Mouse (Mus musculus): ENCODE results near the gene Pdrg1. TPM values are rescaled to one million over a fixed set of nuclear protein-coding genes. Genes with fewer than 3 reads are reported as not detected.

Gene Pdrg1
- polyA plus RNA-seq, 2 experiments = 21.5 to 26.9 TPM

GRCm38 (mm10) chr2:153036690-153037089, 21.5 kb upstream of the Pdrg1 start:
- DNase-seq (ENCODE audit: low read depth in 3 of 3, low spot score in 3 of 3) = no peak
- Histone ChIP-seq H3K4me1 (replicated peaks; ENCODE audit: control insufficient read depth in 2 of 2, insufficient read depth in 2 of 2, low read length in 1 of 2) (no peaks in the 10 kb centered on the region), H3K9ac (replicated peaks) (no peak overlapping the region), H3K9me3 (ENCODE audit: control insufficient read depth, low read length) (no peaks in the 10 kb centered on the region), H3K27ac (no peak overlapping the region), H3K4me2 (ENCODE audit: low read depth) (no peak overlapping the region), H3K36me3 (replicated peaks; ENCODE audit: control insufficient read depth, insufficient read depth, low read depth) (no peaks in the 10 kb centered on the region), H3K4me3 (ENCODE audit: insufficient read depth in 1 of 2, low read depth in 2 of 2, low read length in 2 of 2) (no peak overlapping the region), H3K27me3 (ENCODE audit: control insufficient read depth, insufficient read depth, low read length) (peaks cover 19% of the 10 kb centered on the region)
- TF ChIP-seq EP300 (IDR thresholded peaks at IDR 0.05; ENCODE audit: low read depth) (no peak), CTCF (IDR thresholded peaks at IDR 0.05; ENCODE audit: low read depth) (no peak)
- ATAC-seq (ENCODE audit: insufficient read depth) = no peak
- WGBS (ENCODE audit: insufficient replicate concordance) = 6% methylated on average over 2 of the region's 2 CpGs

- H3K9ac ChIP-seq (replicated peaks) = no peak overlapping the region
- no peaks in the 10 kb centered on the region for H3K9me3 ChIP-seq (ENCODE audit: control insufficient read depth, low read length)
- H3K4me1 ChIP-seq (replicated peaks; ENCODE audit: control insufficient read depth in 2 of 2, insufficient read depth in 2 of 2, low read length in 1 of 2) = no peaks in the 10 kb centered on the region
- no peak overlapping the region for H3K4me2 ChIP-seq (ENCODE audit: low read depth)
- no peak for TF ChIP-seq EP300 (IDR thresholded peaks at IDR 0.05; ENCODE audit: low read depth)
- no peak for TF ChIP-seq CTCF (IDR thresholded peaks at IDR 0.05; ENCODE audit: low read depth)
- 55% methylated on average over 5 of the region's 5 CpGs for WGBS (ENCODE audit: insufficient replicate concordance)
- H3K4me3 ChIP-seq (ENCODE audit: insufficient read depth in 1 of 2, low read depth in 2 of 2, low read length in 2 of 2) = no peak overlapping the region
- no peak overlapping the region for H3K27ac ChIP-seq
- ATAC-seq (ENCODE audit: insufficient read depth) = no peak
- peaks cover 40% of the 10 kb centered on the region for H3K27me3 ChIP-seq (ENCODE audit: control insufficient read depth, insufficient read depth, low read length)
- DNase-seq (ENCODE audit: low read depth in 3 of 3, low spot score in 3 of 3) = no peak
- no peaks in the 10 kb centered on the region for H3K36me3 ChIP-seq (replicated peaks; ENCODE audit: control insufficient read depth, insufficient read depth, low read depth)
Measured at GRCm38 (mm10) chr2:153033545-153034230, 18.5 kb upstream of the Pdrg1 start.

- no peak for TF ChIP-seq EP300 (IDR thresholded peaks at IDR 0.05; ENCODE audit: low read depth)
- TF ChIP-seq CTCF (IDR thresholded peaks at IDR 0.05; ENCODE audit: low read depth) = no peak
- no peak for DNase-seq (ENCODE audit: low read depth in 3 of 3, low spot score in 3 of 3)
- peaks cover 40% of the 10 kb centered on the region for H3K27me3 ChIP-seq (ENCODE audit: control insufficient read depth, insufficient read depth, low read length)
Measured at GRCm38 (mm10) chr2:153032973-153033372, 17.7 kb upstream of the Pdrg1 start.

GRCm38 (mm10) chr2:153032083-153032842, 17.0 kb upstream of the Pdrg1 start:
- peak; percentile 47; the same call in 1 of the 2 replicates for ATAC-seq (ENCODE audit: insufficient read depth)
- H3K36me3 ChIP-seq (replicated peaks; ENCODE audit: control insufficient read depth, insufficient read depth, low read depth) = no peaks in the 10 kb centered on the region

More at GRCm38 (mm10) chr2:153032973-153033372, 17.7 kb upstream of the Pdrg1 start:
- ATAC-seq (ENCODE audit: insufficient read depth) = no peak
- Histone ChIP-seq H3K4me1 (replicated peaks; ENCODE audit: control insufficient read depth in 2 of 2, insufficient read depth in 2 of 2, low read length in 1 of 2) (no peaks in the 10 kb centered on the region), H3K4me2 (ENCODE audit: low read depth) (no peak overlapping the region), H3K27ac (no peak overlapping the region), H3K9ac (replicated peaks) (no peak overlapping the region), H3K4me3 (ENCODE audit: insufficient read depth in 1 of 2, low read depth in 2 of 2, low read length in 2 of 2) (no peak overlapping the region), H3K36me3 (replicated peaks; ENCODE audit: control insufficient read depth, insufficient read depth, low read depth) (no peaks in the 10 kb centered on the region), H3K9me3 (ENCODE audit: control insufficient read depth, low read length) (no peaks in the 10 kb centered on the region)
- WGBS (ENCODE audit: insufficient replicate concordance) = 11% methylated on average over 4 of the region's 4 CpGs

More at GRCm38 (mm10) chr2:153032083-153032842, 17.0 kb upstream of the Pdrg1 start:
- Histone ChIP-seq H3K4me2 (ENCODE audit: low read depth) (peak overlapping the region; percentile 55), H3K27me3 (ENCODE audit: control insufficient read depth, insufficient read depth, low read length) (peaks cover 40% of the 10 kb centered on the region), H3K4me1 (replicated peaks; ENCODE audit: control insufficient read depth in 2 of 2, insufficient read depth in 2 of 2, low read length in 1 of 2) (no peaks in the 10 kb centered on the region), H3K4me3 (ENCODE audit: insufficient read depth in 1 of 2, low read depth in 2 of 2, low read length in 2 of 2) (peak overlapping the region in 1 of 2 experiments; percentile 41; a peak in 3 of 4 replicates), H3K27ac (no peak overlapping the region), H3K9me3 (ENCODE audit: control insufficient read depth, low read length) (no peaks in the 10 kb centered on the region), H3K9ac (replicated peaks) (no peak overlapping the region)
- 3% methylated on average over 52 of the region's 58 CpGs for WGBS (ENCODE audit: insufficient replicate concordance)
- DNase-seq (ENCODE audit: low read depth in 3 of 3, low spot score in 3 of 3) = peak in 2 of 3 experiments; percentile 40 to 47
- TF ChIP-seq EP300 (IDR thresholded peaks at IDR 0.05; ENCODE audit: low read depth) = no peak
- no peak for TF ChIP-seq CTCF (IDR thresholded peaks at IDR 0.05; ENCODE audit: low read depth)
